Mouse (Mus musculus) liver, embryonic 14.5 days (tissue): ENCODE results near the gene Slfn14.
A peak's percentile ranks its signal among the peaks of the same experiment; 100 is the strongest.

Source experiments
- CTCF ChIP-seq: IDR thresholded peaks from 2 replicates; pipeline ENCODE4 v1.5.1; 2016; ENCODE audit warnings: antibody characterized with exemption, low read depth, control low read depth
- EP300 ChIP-seq: IDR thresholded peaks from 2 replicates; pipeline ENCODE4 v1.6.1; 2016; ENCODE audit warnings: antibody characterized with exemption, low read depth

- TF ChIP-seq CTCF (peak; percentile 45), EP300 (no peak)
Measured at GRCm38 (mm10) chr11:83301431-83301831, 14.9 kb upstream of the Slfn14 start.
